Mouse (Mus musculus): ENCODE measurements around the gene Ager. TPM values are rescaled to one million over a fixed set of nuclear protein-coding genes. Genes with fewer than 3 reads are reported as not detected.

The Ager gene
- total RNA-seq, 2 experiments from 2014 or later, result 1.3 to 2.0 TPM

DNA sequence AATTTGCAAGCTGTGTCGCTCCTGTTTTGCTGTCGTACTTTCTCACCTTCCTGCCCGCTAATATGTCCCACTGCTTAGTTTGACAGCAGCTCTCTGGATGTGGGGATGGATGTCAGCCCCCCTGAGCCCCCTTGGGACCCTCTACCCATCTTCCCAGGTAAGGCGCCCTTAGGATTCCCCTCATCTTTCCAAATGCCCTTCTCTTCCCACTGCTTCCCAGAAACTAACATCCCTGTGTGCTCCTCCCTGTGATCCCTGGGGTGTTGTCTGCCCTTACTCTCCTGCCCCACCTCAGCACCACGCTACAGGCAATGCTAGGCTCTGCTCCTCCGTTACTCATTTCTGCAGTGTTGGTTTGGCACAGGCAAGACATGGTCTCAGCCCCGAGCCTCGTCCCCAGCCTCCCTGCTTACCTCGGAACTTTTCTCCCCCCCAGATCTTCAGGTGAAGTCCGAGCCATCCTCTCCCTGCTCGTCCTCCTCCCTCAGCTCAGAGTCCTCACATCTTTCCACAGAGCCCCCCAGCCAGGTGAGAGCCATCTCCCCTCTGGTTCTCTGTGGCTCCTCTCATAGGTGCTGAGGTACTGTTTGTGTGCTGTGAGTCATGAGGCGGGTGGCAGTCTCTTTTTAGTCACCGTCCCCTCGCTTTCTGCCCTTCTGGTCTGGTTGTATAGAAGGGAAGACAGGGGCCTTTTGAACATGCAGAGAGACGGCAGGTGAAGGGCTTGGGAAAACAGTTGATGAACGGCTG lies 50.7 kb downstream of the Ager start:
- ATAC-seq (replicated peaks; ENCODE audit: poor library complexity, severe bottlenecking), result no peak

DNA sequence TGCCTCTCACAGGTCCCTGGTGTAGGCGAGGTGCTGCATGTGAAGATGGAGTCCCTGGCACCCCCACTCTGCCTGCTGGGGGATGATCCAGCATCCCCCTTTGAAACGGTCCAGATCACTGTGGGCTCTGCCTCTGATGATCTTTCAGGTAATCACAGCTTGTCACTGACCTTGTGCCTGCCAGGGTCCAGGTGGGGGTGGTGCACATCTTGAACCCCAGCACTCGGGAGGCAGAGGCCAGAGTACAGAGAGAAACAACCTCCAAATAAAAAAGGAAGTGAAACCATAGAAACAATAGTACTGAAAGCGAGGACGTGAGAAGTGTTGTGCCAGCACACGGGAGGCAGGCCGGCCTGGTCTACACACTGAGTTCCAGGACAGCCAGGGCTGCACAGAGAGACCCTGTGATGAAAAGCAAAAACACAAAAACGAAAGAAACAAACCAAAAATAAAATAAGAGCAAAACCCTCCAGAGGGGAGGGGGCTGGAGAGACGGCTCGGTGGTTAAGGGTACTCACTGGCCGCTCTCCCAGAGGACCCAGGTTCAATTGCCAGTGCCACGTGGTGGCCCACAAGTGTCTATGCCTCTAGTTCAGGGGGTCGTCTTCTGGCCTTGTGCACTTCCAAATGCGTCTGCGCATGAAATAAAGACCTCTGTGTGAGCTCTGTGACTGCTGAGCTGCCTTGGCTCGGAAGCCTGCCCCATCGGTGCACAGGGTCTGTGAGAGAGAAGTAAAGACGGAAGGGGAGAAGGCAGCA lies 51.6 kb downstream of the Ager start:
- no peak for ATAC-seq (replicated peaks; ENCODE audit: poor library complexity, severe bottlenecking)

Other genes starting within 250 kb of the Ager start
- gene Btnl2, start 243.0 kb upstream of the Ager start, total RNA-seq (2014; fragmentation: Nextera tagmentation), result not detected in 2 replicates
- gene Btnl2, start 243.0 kb upstream of the Ager start, total RNA-seq (2017), result not detected in 2 replicates
- gene Btnl1, start 220.7 kb upstream of the Ager start, total RNA-seq (2014; fragmentation: Nextera tagmentation), result not detected in 2 replicates
- gene Btnl1, start 220.7 kb upstream of the Ager start, total RNA-seq (2017), result not detected in 2 replicates
- not detected in 2 replicates for gene BC051142, start 199.0 kb upstream of the Ager start, total RNA-seq (2014; fragmentation: Nextera tagmentation)
- 0.21 TPM in 1 of 2 replicates, not detected in the other for gene BC051142, start 199.0 kb upstream of the Ager start, total RNA-seq (2017)
- gene Btnl4, start 120.5 kb upstream of the Ager start, total RNA-seq (2014; fragmentation: Nextera tagmentation), result not detected in 2 replicates
- gene Btnl4, start 120.5 kb upstream of the Ager start, total RNA-seq (2017), result not detected in 2 replicates
- not detected in 2 replicates for gene Btnl6, start 80.5 kb upstream of the Ager start, total RNA-seq (2014; fragmentation: Nextera tagmentation)
- not detected in 2 replicates for gene Btnl6, start 80.5 kb upstream of the Ager start, total RNA-seq (2017)
- 0.17 and 0.43 TPM in 2 replicates for gene Notch4, start 33.6 kb upstream of the Ager start, total RNA-seq (2014; fragmentation: Nextera tagmentation)
- gene Notch4, start 33.6 kb upstream of the Ager start, total RNA-seq (2017), result 0.31 and 0.52 TPM in 2 replicates
- gene Gpsm3, start 8.1 kb upstream of the Ager start, total RNA-seq (2014; fragmentation: Nextera tagmentation), result 64.1 and 75.3 TPM in 2 replicates
- 11.5 and 23.4 TPM in 2 replicates for gene Gpsm3, start 8.1 kb upstream of the Ager start, total RNA-seq (2017)
- gene Pbx2, start 6.6 kb upstream of the Ager start, total RNA-seq (2014; fragmentation: Nextera tagmentation), result 21.1 and 29.7 TPM in 2 replicates
- gene Pbx2, start 6.6 kb upstream of the Ager start, total RNA-seq (2017), result 25.1 and 34.4 TPM in 2 replicates
- 52.2 and 64.9 TPM in 2 replicates for gene Rnf5, start 5.8 kb downstream of the Ager start, total RNA-seq (2014; fragmentation: Nextera tagmentation)
- 13.8 and 15.2 TPM in 2 replicates for gene Rnf5, start 5.8 kb downstream of the Ager start, total RNA-seq (2017)
- 36.6 and 50.1 TPM in 2 replicates for gene Agpat1, start 6.4 kb downstream of the Ager start, total RNA-seq (2014; fragmentation: Nextera tagmentation)
- 19.1 and 19.3 TPM in 2 replicates for gene Agpat1, start 6.4 kb downstream of the Ager start, total RNA-seq (2017)
- 2.1 TPM in 1 of 2 replicates, not detected in the other for gene Egfl8, start 18.1 kb downstream of the Ager start, total RNA-seq (2014; fragmentation: Nextera tagmentation)
- gene Egfl8, start 18.1 kb downstream of the Ager start, total RNA-seq (2017), result not detected in 2 replicates
- gene Ppt2, start 30.6 kb downstream of the Ager start, total RNA-seq (2014; fragmentation: Nextera tagmentation), result 41.9 and 45.1 TPM in 2 replicates
- gene Ppt2, start 30.6 kb downstream of the Ager start, total RNA-seq (2017), result 20.4 and 23.3 TPM in 2 replicates
- gene Prrt1, start 31.7 kb downstream of the Ager start, total RNA-seq (2014; fragmentation: Nextera tagmentation), result 0.88 TPM in 1 of 2 replicates, not detected in the other
- not detected in 2 replicates for gene Prrt1, start 31.7 kb downstream of the Ager start, total RNA-seq (2017)
- gene Fkbpl, start 46.9 kb downstream of the Ager start, total RNA-seq (2014; fragmentation: Nextera tagmentation), result 2.9 and 10.3 TPM in 2 replicates
- gene Fkbpl, start 46.9 kb downstream of the Ager start, total RNA-seq (2017), result 12.4 and 21.8 TPM in 2 replicates
- gene Atf6b, start 49.3 kb downstream of the Ager start, total RNA-seq (2014; fragmentation: Nextera tagmentation), result 38.3 and 42.5 TPM in 2 replicates
- 31.9 and 44.6 TPM in 2 replicates for gene Atf6b, start 49.3 kb downstream of the Ager start, total RNA-seq (2017)
- gene Tnxb, start 72.7 kb downstream of the Ager start, total RNA-seq (2014; fragmentation: Nextera tagmentation), result not detected in 2 replicates
- not detected in 2 replicates for gene Tnxb, start 72.7 kb downstream of the Ager start, total RNA-seq (2017)
- gene C4b, start 146.0 kb downstream of the Ager start, total RNA-seq (2014; fragmentation: Nextera tagmentation), result 0.23 TPM in 1 of 2 replicates, not detected in the other
- 0.09 TPM in 1 of 2 replicates, not detected in the other for gene C4b, start 146.0 kb downstream of the Ager start, total RNA-seq (2017)
- not detected in 2 replicates for gene Cyp21a1, start 206.7 kb downstream of the Ager start, total RNA-seq (2014; fragmentation: Nextera tagmentation)
- not detected in 2 replicates for gene Cyp21a1, start 206.7 kb downstream of the Ager start, total RNA-seq (2017)
- gene Stk19, start 239.1 kb downstream of the Ager start, total RNA-seq (2014; fragmentation: Nextera tagmentation), result 24.0 and 47.6 TPM in 2 replicates
- gene Stk19, start 239.1 kb downstream of the Ager start, total RNA-seq (2017), result 23.1 and 29.0 TPM in 2 replicates
- gene Dxo, start 239.2 kb downstream of the Ager start, total RNA-seq (2014; fragmentation: Nextera tagmentation), result 28.3 and 50.7 TPM in 2 replicates
- 30.2 and 32.1 TPM in 2 replicates for gene Dxo, start 239.2 kb downstream of the Ager start, total RNA-seq (2017)